Mouse (Mus musculus) midbrain, postnatal 0 days (tissue): ENCODE measurements at regions not wholly inside any gene's neighbourhood (a gene's known extent, or its start where the extent isn't known, plus 50 kb on each side); places are given as distances from the start of the nearest gene placed in this dataset.

Source experiments
- ATAC-seq: fragments of 200-750 bp; cut with Nextera tagmentation; 2 replicates; pipeline ENCODE4 v1.8.0; 2017; ENCODE audit warnings: moderate number of reproducible peaks, mild to moderate bottlenecking, moderate TSS enrichment, moderate library complexity; ENCODE audit not compliant: low FRiP score
- DNase-seq: peaks from one replicate; pipeline ENCODE4 v3.0.0-alpha.2; 2015; ENCODE audit warnings: low spot score
- H3K27ac ChIP-seq: fragments of 300-500 bp; sonication (generic); 2 replicates; pipeline ENCODE4 v1.5.1; 2014; ENCODE audit warnings: low read depth, mild to moderate bottlenecking, low read length, mixed read lengths
- H3K27me3 ChIP-seq: fragments of 300-500 bp; sonication (generic); 2 replicates; pipeline ENCODE4 v1.6.1; 2014; ENCODE audit warnings: low read length, control low read depth, mixed read lengths; ENCODE audit not compliant: insufficient read depth
- H3K36me3 ChIP-seq: fragments of 300-500 bp; sonication (generic); 2 replicates; pipeline ENCODE4 v1.6.1; 2014; ENCODE audit warnings: low read length, control low read depth, mixed read lengths; ENCODE audit not compliant: insufficient read depth
- H3K4me1 ChIP-seq: fragments of 300-500 bp; sonication (generic); 2 replicates; pipeline ENCODE4 v1.6.1; 2014; ENCODE audit warnings: mild to moderate bottlenecking, control low read depth, antibody characterized with exemption, low read length, mixed read lengths; ENCODE audit not compliant: insufficient read depth
- H3K4me2 ChIP-seq: fragments of 300-500 bp; sonication (generic); 2 replicates; pipeline ENCODE4 v1.6.1; 2014; ENCODE audit warnings: low read depth, mild to moderate bottlenecking, low read length, mixed read lengths; ENCODE audit not compliant: poor library complexity, severe bottlenecking
- H3K4me3 ChIP-seq: fragments of 300-500 bp; sonication (generic); 2 replicates; pipeline ENCODE4 v1.5.1; 2014; ENCODE audit warnings: low read depth, mild to moderate bottlenecking, low read length, moderate library complexity
- H3K9ac ChIP-seq: fragments of 300-500 bp; sonication (generic); replicated peaks from 2 replicates; pipeline ENCODE4 v1.6.1; 2014; ENCODE audit warnings: mild to moderate bottlenecking, low read length, moderate library complexity, mixed read lengths; ENCODE audit not compliant: poor library complexity, severe bottlenecking
- H3K9me3 ChIP-seq: fragments of 300-500 bp; sonication (generic); 2 replicates; pipeline ENCODE4 v1.6.1; 2016; ENCODE audit warnings: low read length, control low read depth
- CTCF ChIP-seq: IDR thresholded peaks from 2 replicates; pipeline ENCODE4 v1.5.1; 2016; ENCODE audit warnings: antibody characterized with exemption, mild to moderate bottlenecking
- WGBS: fragments of 180-500 bp; shearing (Covaris S2); extraction: QIAGEN DNeasy Blood & Tissue Kit; methylation state at CpG from one replicate; pipeline ENCODE4 v1.1.7; 2014; 5-methylcytosine and 5-hydroxymethylcytosine counted together

DNA sequence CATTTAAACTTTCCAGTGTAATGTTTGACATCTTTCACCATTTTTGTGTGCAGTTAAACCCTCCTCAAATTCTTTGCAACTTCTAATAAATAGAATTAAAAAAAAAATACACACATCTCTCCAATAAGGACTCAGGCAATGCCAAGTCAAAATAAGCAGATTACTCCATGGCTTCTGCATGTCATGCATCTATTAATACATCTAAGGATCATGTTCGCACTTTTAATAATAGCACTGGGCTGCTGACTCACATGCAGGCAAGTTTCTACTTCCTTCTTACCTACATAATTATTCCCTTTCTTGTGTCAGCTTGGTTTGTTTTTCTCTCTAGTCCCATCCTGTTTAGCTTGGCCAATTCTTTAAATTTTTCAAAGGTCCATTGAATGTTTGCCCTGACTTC is 415.4 kb upstream of the Acvr2a start:
- no peaks in the 10 kb centered on the region for H3K36me3 ChIP-seq
- 77% methylated on average over 1 of the region's 1 CpGs for WGBS
- DNase-seq (no peak), ATAC-seq (no peak)
- H3K27ac ChIP-seq, result no peak overlapping the region
- H3K4me3 ChIP-seq, result no peak overlapping the region
- no peak overlapping the region for H3K4me2 ChIP-seq
- no peak for TF ChIP-seq CTCF
- H3K9me3 ChIP-seq, result no peaks in the 10 kb centered on the region
- no peak overlapping the region for H3K9ac ChIP-seq
- no peaks in the 10 kb centered on the region for H3K27me3 ChIP-seq
- H3K4me1 ChIP-seq, result no peaks in the 10 kb centered on the region

DNA sequence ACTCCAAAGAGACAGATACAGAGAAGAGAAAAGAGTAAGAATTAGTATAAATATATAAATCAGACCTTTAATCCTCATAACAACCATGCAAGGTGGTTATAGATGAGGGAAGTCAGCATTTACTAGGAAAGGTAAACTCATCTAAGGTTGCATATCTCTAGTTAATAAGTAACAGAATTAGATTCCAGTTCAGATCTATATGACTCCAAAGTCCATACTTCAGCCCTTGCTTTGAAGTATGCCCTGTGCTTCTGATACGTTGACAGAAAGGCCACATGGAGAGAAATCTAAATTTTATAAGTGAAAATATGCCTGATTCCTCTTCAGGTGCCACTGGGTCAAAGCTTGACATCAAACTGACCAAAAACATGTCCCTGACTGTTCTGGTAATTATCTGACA is 414.7 kb upstream of the Acvr2a start:
- TF ChIP-seq CTCF, result no peak
- Histone ChIP-seq H3K27ac (no peak overlapping the region), H3K36me3 (no peaks in the 10 kb centered on the region), H3K27me3 (no peaks in the 10 kb centered on the region), H3K4me1 (no peaks in the 10 kb centered on the region), H3K9me3 (no peaks in the 10 kb centered on the region), H3K9ac (no peak overlapping the region), H3K4me3 (no peak overlapping the region), H3K4me2 (no peak overlapping the region)
- DNase-seq (no peak), ATAC-seq (no peak)
- WGBS, result 62% methylated on average over 1 of the region's 1 CpGs

DNA sequence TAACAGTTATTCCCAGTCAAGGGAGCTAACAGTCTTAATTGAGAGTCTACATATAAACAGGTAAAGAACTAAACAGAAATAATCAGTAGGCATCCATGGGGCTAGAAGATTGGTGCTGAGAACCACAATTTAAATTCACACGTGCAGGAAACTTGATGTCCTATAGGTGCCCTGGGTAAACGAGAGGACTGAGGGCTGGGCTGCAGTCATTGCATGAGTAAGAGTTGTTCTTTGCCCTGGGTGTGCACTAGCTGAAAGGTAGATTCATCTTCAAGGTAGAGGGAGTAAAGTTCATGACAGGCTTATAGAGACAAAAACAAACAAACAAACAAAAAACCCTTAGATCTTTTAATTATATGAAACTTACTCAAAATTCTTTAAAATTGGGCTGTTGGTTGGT is 411.1 kb upstream of the Acvr2a start:
- H3K4me1 ChIP-seq, result no peaks in the 10 kb centered on the region
- TF ChIP-seq CTCF, result no peak
- no peak for ATAC-seq
- WGBS, result 80% methylated on average over 2 of the region's 2 CpGs
- no peak overlapping the region for H3K4me3 ChIP-seq
- H3K27me3 ChIP-seq, result no peaks in the 10 kb centered on the region
- no peaks in the 10 kb centered on the region for H3K36me3 ChIP-seq
- H3K27ac ChIP-seq, result no peak overlapping the region
- H3K4me2 ChIP-seq, result no peak overlapping the region
- no peaks in the 10 kb centered on the region for H3K9me3 ChIP-seq
- no peak overlapping the region for H3K9ac ChIP-seq
- no peak for DNase-seq

DNA sequence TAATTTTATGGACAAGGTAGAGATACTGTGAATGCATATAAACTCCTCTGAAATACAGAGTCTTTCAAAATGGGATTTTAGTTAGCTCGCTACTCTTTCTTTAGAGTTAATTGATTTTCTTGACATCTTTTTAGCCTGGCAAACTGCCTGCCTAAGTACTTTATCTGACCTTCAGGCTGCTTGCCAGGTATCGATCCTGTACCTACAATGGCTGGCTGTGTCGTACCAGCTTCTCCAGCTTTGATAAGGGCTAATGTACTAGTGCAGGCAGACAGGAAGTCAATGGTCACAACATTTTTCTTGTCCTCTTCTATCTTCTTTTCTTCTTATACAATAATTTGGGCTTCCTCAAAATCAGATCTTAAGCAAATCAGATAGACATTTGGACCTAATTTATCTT is 409.4 kb upstream of the Acvr2a start:
- H3K4me3 ChIP-seq, result no peak overlapping the region
- no peak for ATAC-seq
- TF ChIP-seq CTCF, result no peak
- no peak overlapping the region for H3K9ac ChIP-seq
- no peaks in the 10 kb centered on the region for H3K9me3 ChIP-seq
- no peaks in the 10 kb centered on the region for H3K4me1 ChIP-seq
- H3K4me2 ChIP-seq, result no peak overlapping the region
- H3K27ac ChIP-seq, result no peak overlapping the region
- no peaks in the 10 kb centered on the region for H3K36me3 ChIP-seq
- no peak for DNase-seq
- H3K27me3 ChIP-seq, result no peaks in the 10 kb centered on the region
- WGBS, result 56% methylated on average over 3 of the region's 3 CpGs

DNA sequence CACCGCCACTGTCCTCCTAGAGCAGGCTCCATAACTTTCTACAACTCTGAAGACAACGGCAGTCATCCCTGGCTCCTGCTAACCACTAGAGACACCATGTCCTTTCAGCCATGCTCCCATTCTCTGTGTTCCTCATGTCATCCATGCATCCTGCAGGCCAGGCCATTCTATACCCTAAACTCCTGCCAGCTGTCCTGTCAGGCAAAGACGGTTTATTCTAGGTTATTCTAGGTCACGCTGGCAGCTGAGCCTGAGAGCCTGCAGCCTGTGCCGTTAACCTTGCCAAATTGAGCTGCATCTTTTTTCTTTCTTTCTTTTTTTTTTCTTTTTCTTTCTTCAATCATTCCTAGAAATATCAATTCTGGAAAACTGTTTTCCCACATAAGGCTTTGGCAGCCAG is 406.0 kb upstream of the Acvr2a start:
- no peak for ATAC-seq
- Histone ChIP-seq H3K9me3 (no peaks in the 10 kb centered on the region), H3K4me2 (no peak overlapping the region), H3K4me3 (no peak overlapping the region), H3K36me3 (no peaks in the 10 kb centered on the region), H3K27me3 (no peaks in the 10 kb centered on the region), H3K4me1 (no peaks in the 10 kb centered on the region), H3K9ac (no peak overlapping the region), H3K27ac (no peak overlapping the region)
- WGBS, result 86% methylated on average over 5 of the region's 5 CpGs
- no peak for TF ChIP-seq CTCF
- no peak for DNase-seq

DNA sequence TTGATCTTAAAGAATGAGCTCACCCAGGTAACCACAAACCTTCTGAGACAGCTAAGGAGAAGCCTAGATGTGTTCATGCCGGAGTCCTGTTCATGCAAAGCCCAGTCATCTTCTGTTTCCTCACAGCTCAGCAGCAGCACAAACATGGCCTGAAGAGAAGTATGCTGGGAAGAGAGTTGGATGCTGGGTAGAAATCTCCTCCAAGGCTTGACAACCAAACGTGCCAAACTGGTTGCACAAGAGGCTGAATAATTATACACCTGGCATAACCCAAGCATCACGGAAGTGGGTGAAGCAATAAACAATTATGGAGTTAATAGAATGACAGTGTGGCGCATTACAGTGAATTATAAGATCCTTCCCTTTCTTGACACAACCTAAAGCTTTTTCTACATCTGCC is 404.0 kb upstream of the Acvr2a start:
- 93% methylated on average over 4 of the region's 4 CpGs for WGBS
- Histone ChIP-seq H3K4me1 (no peaks in the 10 kb centered on the region), H3K4me3 (no peak overlapping the region), H3K27ac (no peak overlapping the region), H3K27me3 (no peaks in the 10 kb centered on the region), H3K36me3 (no peaks in the 10 kb centered on the region), H3K9ac (no peak overlapping the region), H3K9me3 (no peaks in the 10 kb centered on the region), H3K4me2 (no peak overlapping the region)
- TF ChIP-seq CTCF, result no peak
- ATAC-seq (no peak), DNase-seq (no peak)

DNA sequence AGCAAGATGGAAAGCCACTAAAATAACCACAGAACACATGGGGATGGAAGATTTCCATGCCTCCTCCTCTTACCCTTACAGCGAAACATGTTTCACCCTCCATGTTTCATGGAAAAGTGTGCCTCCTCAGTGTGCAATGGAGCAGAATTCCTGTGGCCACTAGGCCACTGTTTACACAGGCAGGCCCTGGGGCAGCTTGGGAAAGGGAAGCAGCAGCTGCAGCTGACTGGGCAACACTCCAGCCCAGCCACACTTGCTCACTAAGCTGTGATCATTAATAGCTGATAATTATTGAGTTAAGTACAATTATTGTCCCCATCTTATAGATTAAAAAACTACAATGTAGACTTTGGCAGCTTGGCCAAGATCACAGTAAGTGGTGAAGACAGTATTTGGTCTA is 402.5 kb upstream of the Acvr2a start:
- H3K4me2 ChIP-seq, result no peak overlapping the region
- DNase-seq (no peak), ATAC-seq (no peak)
- no peaks in the 10 kb centered on the region for H3K9me3 ChIP-seq
- no peaks in the 10 kb centered on the region for H3K36me3 ChIP-seq
- TF ChIP-seq CTCF, result no peak
- 96% methylated on average over 1 of the region's 1 CpGs for WGBS
- no peaks in the 10 kb centered on the region for H3K4me1 ChIP-seq
- no peak overlapping the region for H3K27ac ChIP-seq
- H3K4me3 ChIP-seq, result no peak overlapping the region
- no peaks in the 10 kb centered on the region for H3K27me3 ChIP-seq
- no peak overlapping the region for H3K9ac ChIP-seq
